Mouse (Mus musculus): Measurements from ENCODE around the gene Pdgfb. TPM values are rescaled to one million over a fixed set of nuclear protein-coding genes. Genes with fewer than 3 reads are reported as not detected.
A peak's percentile ranks its signal among the peaks of the same experiment; 100 is the strongest.

The Pdgfb gene
- polyA plus RNA-seq (2012; rRNA removed) = 5.7 and 8.0 TPM in 2 replicates

GRCm38 (mm10) chr15:80014321-80015210 is at the start of gene Pdgfb:
Gene Pdgfb (minus strand): TSS chr15:80014977.
- TF ChIP-seq POLR2A (IDR thresholded peaks at IDR 0.05; ENCODE audit: low read depth, low read length) (peak; percentile 74), CTCF (IDR thresholded peaks at IDR 0.05; ENCODE audit: extremely low read depth, insufficient read length, insufficient replicate concordance, low read depth, low read length) (no peak)
- Histone ChIP-seq H3K4me1 (ENCODE audit: control insufficient read depth, insufficient read depth, insufficient read length, low read length) (peaks cover 9% of the 10 kb centered on the region; the same call in 1 of the 2 replicates), H3K27ac (ENCODE audit: insufficient read depth, low read depth, low read length) (peak within 1 kb of the TSS; percentile 48), H3K27me3 (ENCODE audit: control insufficient read depth, insufficient read depth, low read length) (peaks cover 25% of the 10 kb centered on the region), H3K4me3 (ENCODE audit: low read depth, low read length) (peak within 1 kb of the TSS; percentile 67), H3K36me3 (ENCODE audit: control insufficient read depth, insufficient read depth, low read length) (no peaks in the 10 kb centered on the region)
- 1% methylated on average over 60 of the region's 60 CpGs for WGBS

- Histone ChIP-seq H3K4me3 (ENCODE audit: low read depth, low read length) (no peak overlapping the region), H3K27me3 (ENCODE audit: control insufficient read depth, insufficient read depth, low read length) (no peaks in the 10 kb centered on the region), H3K36me3 (ENCODE audit: control insufficient read depth, insufficient read depth, low read length) (no peaks in the 10 kb centered on the region), H3K4me1 (ENCODE audit: control insufficient read depth, insufficient read depth, insufficient read length, low read length) (no peaks in the 10 kb centered on the region), H3K27ac (ENCODE audit: insufficient read depth, low read depth, low read length) (no peak overlapping the region)
- TF ChIP-seq POLR2A (IDR thresholded peaks at IDR 0.05; ENCODE audit: low read depth, low read length) (no peak), CTCF (IDR thresholded peaks at IDR 0.05; ENCODE audit: extremely low read depth, insufficient read length, insufficient replicate concordance, low read depth, low read length) (no peak)
- WGBS = 42% methylated on average over 5 of the region's 5 CpGs
Observed at GRCm38 (mm10) chr15:80062821-80063220, 48.0 kb upstream of the Pdgfb start.

GRCm38 (mm10) chr15:80062339-80062738 is 47.6 kb upstream of the Pdgfb start:
- no peak for TF ChIP-seq POLR2A (IDR thresholded peaks at IDR 0.05; ENCODE audit: low read depth, low read length)
- no peak for TF ChIP-seq CTCF (IDR thresholded peaks at IDR 0.05; ENCODE audit: extremely low read depth, insufficient read length, insufficient replicate concordance, low read depth, low read length)
- 51% methylated on average over 6 of the region's 9 CpGs for WGBS
- H3K27ac ChIP-seq (ENCODE audit: insufficient read depth, low read depth, low read length) = no peak overlapping the region

GRCm38 (mm10) chr15:80061071-80061550 is 46.3 kb upstream of the Pdgfb start:
- Histone ChIP-seq H3K4me3 (ENCODE audit: low read depth, low read length) (no peak overlapping the region), H3K27me3 (ENCODE audit: control insufficient read depth, insufficient read depth, low read length) (no peaks in the 10 kb centered on the region), H3K27ac (ENCODE audit: insufficient read depth, low read depth, low read length) (no peak overlapping the region), H3K36me3 (ENCODE audit: control insufficient read depth, insufficient read depth, low read length) (no peaks in the 10 kb centered on the region), H3K4me1 (ENCODE audit: control insufficient read depth, insufficient read depth, insufficient read length, low read length) (no peaks in the 10 kb centered on the region)
- TF ChIP-seq POLR2A (IDR thresholded peaks at IDR 0.05; ENCODE audit: low read depth, low read length) (no peak), CTCF (IDR thresholded peaks at IDR 0.05; ENCODE audit: extremely low read depth, insufficient read length, insufficient replicate concordance, low read depth, low read length) (no peak)
- WGBS = 85% methylated on average over 4 of the region's 4 CpGs

More at GRCm38 (mm10) chr15:80062339-80062738, 47.6 kb upstream of the Pdgfb start:
- no peaks in the 10 kb centered on the region for H3K27me3 ChIP-seq (ENCODE audit: control insufficient read depth, insufficient read depth, low read length)
- H3K4me1 ChIP-seq (ENCODE audit: control insufficient read depth, insufficient read depth, insufficient read length, low read length) = no peaks in the 10 kb centered on the region
- no peaks in the 10 kb centered on the region for H3K36me3 ChIP-seq (ENCODE audit: control insufficient read depth, insufficient read depth, low read length)
- no peak overlapping the region for H3K4me3 ChIP-seq (ENCODE audit: low read depth, low read length)

GRCm38 (mm10) chr15:80060356-80061070 is 45.7 kb upstream of the Pdgfb start:
- no peaks in the 10 kb centered on the region for H3K36me3 ChIP-seq (ENCODE audit: control insufficient read depth, insufficient read depth, low read length)
- no peaks in the 10 kb centered on the region for H3K27me3 ChIP-seq (ENCODE audit: control insufficient read depth, insufficient read depth, low read length)
- H3K4me3 ChIP-seq (ENCODE audit: low read depth, low read length) = no peak overlapping the region
- H3K27ac ChIP-seq (ENCODE audit: insufficient read depth, low read depth, low read length) = no peak overlapping the region
- H3K4me1 ChIP-seq (ENCODE audit: control insufficient read depth, insufficient read depth, insufficient read length, low read length) = no peaks in the 10 kb centered on the region
- WGBS = 92% methylated on average over 8 of the region's 8 CpGs
- TF ChIP-seq CTCF (IDR thresholded peaks at IDR 0.05; ENCODE audit: extremely low read depth, insufficient read length, insufficient replicate concordance, low read depth, low read length) = no peak
- no peak for TF ChIP-seq POLR2A (IDR thresholded peaks at IDR 0.05; ENCODE audit: low read depth, low read length)

- H3K27ac ChIP-seq (ENCODE audit: insufficient read depth, low read depth, low read length) = no peak overlapping the region
- 51% methylated on average over 7 of the region's 7 CpGs for WGBS
Observed at GRCm38 (mm10) chr15:80059606-80060005, 44.8 kb upstream of the Pdgfb start.

GRCm38 (mm10) chr15:80058151-80058550 is 43.4 kb upstream of the Pdgfb start:
- no peak overlapping the region for H3K4me3 ChIP-seq (ENCODE audit: low read depth, low read length)

More at GRCm38 (mm10) chr15:80059606-80060005, 44.8 kb upstream of the Pdgfb start:
- no peaks in the 10 kb centered on the region for H3K36me3 ChIP-seq (ENCODE audit: control insufficient read depth, insufficient read depth, low read length)
- no peaks in the 10 kb centered on the region for H3K27me3 ChIP-seq (ENCODE audit: control insufficient read depth, insufficient read depth, low read length)
- H3K4me1 ChIP-seq (ENCODE audit: control insufficient read depth, insufficient read depth, insufficient read length, low read length) = no peaks in the 10 kb centered on the region
- no peak for TF ChIP-seq CTCF (IDR thresholded peaks at IDR 0.05; ENCODE audit: extremely low read depth, insufficient read length, insufficient replicate concordance, low read depth, low read length)
- no peak for TF ChIP-seq POLR2A (IDR thresholded peaks at IDR 0.05; ENCODE audit: low read depth, low read length)
- no peak overlapping the region for H3K4me3 ChIP-seq (ENCODE audit: low read depth, low read length)

More at GRCm38 (mm10) chr15:80058151-80058550, 43.4 kb upstream of the Pdgfb start:
- WGBS = 76% methylated on average over 7 of the region's 7 CpGs
- Histone ChIP-seq H3K27me3 (ENCODE audit: control insufficient read depth, insufficient read depth, low read length) (no peaks in the 10 kb centered on the region), H3K36me3 (ENCODE audit: control insufficient read depth, insufficient read depth, low read length) (no peaks in the 10 kb centered on the region), H3K4me1 (ENCODE audit: control insufficient read depth, insufficient read depth, insufficient read length, low read length) (no peaks in the 10 kb centered on the region), H3K27ac (ENCODE audit: insufficient read depth, low read depth, low read length) (no peak overlapping the region)
- TF ChIP-seq POLR2A (IDR thresholded peaks at IDR 0.05; ENCODE audit: low read depth, low read length) = no peak
- no peak for TF ChIP-seq CTCF (IDR thresholded peaks at IDR 0.05; ENCODE audit: extremely low read depth, insufficient read length, insufficient replicate concordance, low read depth, low read length)

Data from small intestine, adult 2 months (tissue).